Mouse (Mus musculus) embryonic stem cell, embryonic (primary cell): ENCODE results near the gene Fance.

ENCODE experiments used
- CTCF ChIA-PET, 4 experiments: fragments of 300-600 bp in 2 of 4; fragments of 350-600 bp in 2 of 4; sonication (Branson Sonifier 250); formaldehyde crosslinking; loops; one replicate each; lab custom pipeline; 2022; ENCODE audit warnings: inconsistent platforms in 2 of 4; lab: Charles Lee
- POLR2A ChIA-PET, 4 experiments: fragments of 300-600 bp in 2 of 4; fragments of 350-600 bp in 2 of 4; sonication (Branson Sonifier 250); formaldehyde crosslinking; loops; one replicate each; lab custom pipeline; 2022; ENCODE audit warnings: antibody characterized with exemption in 4 of 4, inconsistent platforms in 1 of 4; lab: Charles Lee

Fance gene

GRCm38 (mm10) chr17:28313212-28313879, at the start of gene Fance:
Fance (plus strand) TSS chr17:28313519.
- POLR2A ChIA-PET, result interaction anchor here (0.5 to 28.6 kb wide), 39 partner anchors 9 to 886 kb away, joined by 3 to 990 read pairs (median 4); partner anchors contain the start of genes Def6 (in 2 of the 4), Ppard (in 2 of the 4), Rpl10a (in 2 of the 4) and Tead3 (in 1 of the 4)
- CTCF ChIA-PET, result interaction anchor here (0.5 to 6.0 kb wide), 26 partner anchors 9 to 529 kb away, joined by 3 to 41 read pairs (median 5); partner anchors contain the start of genes Def6 (in 2 of the 4) and Ppard (in 1 of the 4)

- CTCF ChIA-PET, result interaction anchor here (0.6 to 2.3 kb wide), 14 partner anchors 8 to 782 kb away, joined by 3 to 7 read pairs (median 3); partner anchors contain the start of gene Ppard (in 1 of the 4)
- POLR2A ChIA-PET, result interaction anchor here in 3 of 4 experiments (0.6 to 2.8 kb wide), 19 partner anchors 10 to 66 kb away, joined by 3 to 10 read pairs (median 4); partner anchors contain the start of gene Def6 (in 2 of the 3)
These were observed 46.1 kb upstream of the Fance start for GRCm38 (mm10) chr17:28267251-28267650.

GRCm38 (mm10) chr17:28270165-28270564, 43.2 kb upstream of the Fance start:
- ChIA-PET POLR2A (interaction anchor here in 3 of 4 experiments (0.6 to 2.0 kb wide), 14 partner anchors 8 to 67 kb away, joined by 3 to 16 read pairs (median 4); no protein-coding TSS in a partner anchor), CTCF (interaction anchor here in 3 of 4 experiments (0.5 to 4.4 kb wide), 10 partner anchors 10 to 44 kb away, joined by 3 to 29 read pairs (median 6); no protein-coding TSS in a partner anchor)

- CTCF ChIA-PET, result interaction anchor here (0.6 to 4.4 kb wide), 16 partner anchors 9 to 152 kb away, joined by 3 to 29 read pairs (median 4); no protein-coding TSS in a partner anchor
- POLR2A ChIA-PET, result interaction anchor here (0.5 to 2.0 kb wide), 12 partner anchors 9 to 547 kb away, joined by 3 to 5 read pairs (median 4); partner anchors contain the start of gene Fance (in 1 of the 4)
These were observed 41.6 kb upstream of the Fance start for GRCm38 (mm10) chr17:28271537-28272266.

GRCm38 (mm10) chr17:28272281-28272680, 41.0 kb upstream of the Fance start:
- CTCF ChIA-PET, result interaction anchor here (0.6 to 4.4 kb wide), 11 partner anchors 9 to 46 kb away, joined by 3 to 29 read pairs (median 5); no protein-coding TSS in a partner anchor
- POLR2A ChIA-PET, result interaction anchor here in 2 of 4 experiments (1.4 to 2.0 kb wide), 4 partner anchors 8 to 57 kb away, joined by 3 to 5 read pairs (median 5); no protein-coding TSS in a partner anchor

- ChIA-PET CTCF (interaction anchor here (0.6 to 4.4 kb wide), 6 partner anchors 10 to 611 kb away, joined by 3 to 29 read pairs (median 10); no protein-coding TSS in a partner anchor), POLR2A (interaction anchor here in 2 of 4 experiments (1.2 to 2.0 kb wide), 5 partner anchors 12 to 57 kb away, joined by 3 to 5 read pairs (median 3); no protein-coding TSS in a partner anchor)
These were observed 40.5 kb upstream of the Fance start for GRCm38 (mm10) chr17:28272837-28273236.

GRCm38 (mm10) chr17:28274739-28275138, 38.6 kb upstream of the Fance start:
- ChIA-PET CTCF (interaction anchor here (0.5 to 3.6 kb wide), 39 partner anchors 9 to 326 kb away, joined by 3 to 24 read pairs (median 4); partner anchors contain the start of gene Ppard (in 1 of the 4)), POLR2A (interaction anchor here in 3 of 4 experiments (0.6 to 2.0 kb wide), 6 partner anchors 10 to 57 kb away, joined by 3 to 8 read pairs (median 3); partner anchors contain the start of gene Ppard (in 1 of the 3))

- ChIA-PET CTCF (interaction anchor here in 2 of 4 experiments (0.8 to 6.3 kb wide), 5 partner anchors 12 to 51 kb away, joined by 3 to 44 read pairs (median 4); partner anchors contain the start of gene Ppard (in 1 of the 2)), POLR2A (interaction anchor here in 2 of 4 experiments (0.6 to 1.7 kb wide), 4 partner anchors 9 to 45 kb away, joined by 3 to 7 read pairs (median 4); partner anchors contain the start of gene Ppard (in 1 of the 2))
These were observed 36.1 kb upstream of the Fance start for GRCm38 (mm10) chr17:28277226-28277625.

- POLR2A ChIA-PET, result interaction anchor here in 1 of 4 experiments (0.6 to 1.7 kb wide), 8 partner anchors 8 to 54 kb away, joined by 3 to 5 read pairs (median 3); no protein-coding TSS in a partner anchor
- CTCF ChIA-PET, result interaction anchor here in 3 of 4 experiments (0.6 to 6.3 kb wide), 6 partner anchors 17 to 1145 kb away, joined by 3 to 44 read pairs (median 4); partner anchors contain the start of gene Ppard (in 1 of the 3)
These were observed 35.6 kb upstream of the Fance start for GRCm38 (mm10) chr17:28277721-28278120.

GRCm38 (mm10) chr17:28278156-28278555, 35.2 kb upstream of the Fance start:
- ChIA-PET POLR2A (interaction anchor here in 3 of 4 experiments (0.6 to 2.2 kb wide), 13 partner anchors 8 to 100 kb away, joined by 3 to 16 read pairs (median 3); no protein-coding TSS in a partner anchor), CTCF (interaction anchor here in 2 of 4 experiments (0.6 to 6.3 kb wide), 5 partner anchors 17 to 1145 kb away, joined by 3 to 44 read pairs (median 4); no protein-coding TSS in a partner anchor)

GRCm38 (mm10) chr17:28279236-28279635, 34.1 kb upstream of the Fance start:
- CTCF ChIA-PET, result interaction anchor here in 3 of 4 experiments (0.6 to 6.3 kb wide), 10 partner anchors 10 to 234 kb away, joined by 3 to 44 read pairs (median 6); no protein-coding TSS in a partner anchor
- POLR2A ChIA-PET, result interaction anchor here in 3 of 4 experiments (0.5 to 2.2 kb wide), 8 partner anchors 10 to 672 kb away, joined by 3 to 8 read pairs (median 4); partner anchors contain the start of gene Rpl10a (in 1 of the 3)

- ChIA-PET CTCF (interaction anchor here in 2 of 4 experiments (0.5 to 6.3 kb wide), 12 partner anchors 10 to 211 kb away, joined by 3 to 44 read pairs (median 4); no protein-coding TSS in a partner anchor), POLR2A (interaction anchor here in 3 of 4 experiments (0.6 to 2.2 kb wide), 13 partner anchors 8 to 673 kb away, joined by 3 to 8 read pairs (median 4); partner anchors contain the start of gene Rpl10a (in 1 of the 3))
These were observed 33.4 kb upstream of the Fance start for GRCm38 (mm10) chr17:28279780-28280422.

- CTCF ChIA-PET, result interaction anchor here in 3 of 4 experiments (0.6 to 6.3 kb wide), 21 partner anchors 9 to 820 kb away, joined by 3 to 44 read pairs (median 3); no protein-coding TSS in a partner anchor
- POLR2A ChIA-PET, result interaction anchor here (0.7 to 2.2 kb wide), 21 partner anchors 9 to 184 kb away, joined by 3 to 8 read pairs (median 3); partner anchors contain the start of gene Def6 (in 1 of the 4)
These were observed 32.9 kb upstream of the Fance start for GRCm38 (mm10) chr17:28280423-28280800.

GRCm38 (mm10) chr17:28280831-28281377, 32.4 kb upstream of the Fance start:
- CTCF ChIA-PET, result interaction anchor here (0.5 to 6.3 kb wide), 24 partner anchors 9 to 820 kb away, joined by 3 to 44 read pairs (median 3); partner anchors contain the start of gene Ppard (in 1 of the 4)
- POLR2A ChIA-PET, result interaction anchor here (0.5 to 1.7 kb wide), 25 partner anchors 9 to 519 kb away, joined by 3 to 8 read pairs (median 3); partner anchors contain the start of gene Def6 (in 1 of the 4)

- POLR2A ChIA-PET, result interaction anchor here in 2 of 4 experiments (1.2 to 1.6 kb wide), 4 partner anchors 13 to 30 kb away, joined by 3 to 7 read pairs (median 4); no protein-coding TSS in a partner anchor
- CTCF ChIA-PET, result interaction anchor here in 3 of 4 experiments (1.1 to 6.3 kb wide), 6 partner anchors 8 to 56 kb away, joined by 3 to 44 read pairs (median 4); partner anchors contain the start of gene Ppard (in 1 of the 3)
These were observed 31.4 kb upstream of the Fance start for GRCm38 (mm10) chr17:28281866-28282441.
